Mouse (Mus musculus): Measurements from ENCODE around the gene 1700012B07Rik. TPM values are rescaled to one million over a fixed set of nuclear protein-coding genes. Genes with fewer than 3 reads are reported as not detected.

The 1700012B07Rik gene
- not detected in 2 replicates for polyA plus RNA-seq (2012)

DNA sequence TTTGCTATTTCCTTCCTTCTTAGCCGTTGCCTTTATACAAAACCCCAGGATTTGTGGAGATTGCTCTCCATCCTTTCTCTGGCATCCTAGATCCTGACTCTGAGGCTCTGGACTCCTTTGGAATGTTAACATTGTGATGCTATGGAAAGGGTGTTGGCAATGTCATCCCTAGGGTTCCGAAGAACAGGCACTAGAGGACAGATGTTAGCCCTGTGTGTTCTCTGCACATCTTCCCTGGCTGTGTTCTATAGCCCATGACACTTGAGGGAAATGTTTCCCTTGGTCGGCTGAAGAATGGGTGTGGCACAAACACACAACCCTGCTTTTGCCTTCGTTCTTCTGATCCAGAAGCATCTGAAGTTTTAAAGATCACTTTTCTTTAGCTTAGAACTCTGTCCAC is at the start of gene 1700012B07Rik:
Gene 1700012B07Rik (minus strand): TSS at position 101 of the 400 bp plus-strand sequence.
- no peaks in the 10 kb centered on the region for H3K4me1 ChIP-seq (ENCODE audit: control insufficient read depth)
- no peaks in the 10 kb centered on the region for H3K27me3 ChIP-seq (ENCODE audit: control insufficient read depth)
- no peak within 1 kb of the TSS for H3K4me3 ChIP-seq (replicated peaks)
- TF ChIP-seq TAL1 (IDR thresholded peaks at IDR 0.05; ENCODE audit: low read length), result no peak
- TF ChIP-seq GATA1 (IDR thresholded peaks at IDR 0.05; ENCODE audit: low read length), result no peak
- no peaks in the 10 kb centered on the region for H3K36me3 ChIP-seq (ENCODE audit: control insufficient read depth)
- H3K9me3 ChIP-seq (ENCODE audit: control insufficient read depth, low read length), result no peaks in the 10 kb centered on the region

DNA sequence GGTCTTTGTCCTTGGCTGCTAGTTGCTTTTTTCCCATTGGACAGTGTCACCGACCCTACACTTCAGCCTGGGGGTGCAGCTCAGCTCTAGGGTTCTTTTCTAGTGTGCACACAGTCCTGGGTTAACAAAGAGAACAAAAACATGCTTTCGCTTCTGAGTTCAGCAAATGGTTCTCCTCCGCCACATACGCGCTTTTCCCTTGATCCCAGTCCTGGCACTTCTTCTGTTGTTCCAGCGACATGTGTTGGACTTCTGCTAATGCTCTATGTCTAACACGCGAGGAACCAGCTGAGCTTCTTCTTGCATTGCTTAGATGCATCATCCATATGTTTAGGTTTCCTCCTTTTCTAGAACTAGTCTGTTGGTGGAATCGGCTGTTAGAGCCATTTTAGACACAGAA is 48.9 kb upstream of the 1700012B07Rik start:
- Histone ChIP-seq H3K9me3 (ENCODE audit: control insufficient read depth, low read length) (peaks cover 4% of the 10 kb centered on the region; the same call in 1 of the 2 replicates), H3K4me1 (ENCODE audit: control insufficient read depth) (peaks cover 7% of the 10 kb centered on the region)
- TF ChIP-seq TAL1 (IDR thresholded peaks at IDR 0.05; ENCODE audit: low read length) (no peak), GATA1 (IDR thresholded peaks at IDR 0.05; ENCODE audit: low read length) (no peak)

DNA sequence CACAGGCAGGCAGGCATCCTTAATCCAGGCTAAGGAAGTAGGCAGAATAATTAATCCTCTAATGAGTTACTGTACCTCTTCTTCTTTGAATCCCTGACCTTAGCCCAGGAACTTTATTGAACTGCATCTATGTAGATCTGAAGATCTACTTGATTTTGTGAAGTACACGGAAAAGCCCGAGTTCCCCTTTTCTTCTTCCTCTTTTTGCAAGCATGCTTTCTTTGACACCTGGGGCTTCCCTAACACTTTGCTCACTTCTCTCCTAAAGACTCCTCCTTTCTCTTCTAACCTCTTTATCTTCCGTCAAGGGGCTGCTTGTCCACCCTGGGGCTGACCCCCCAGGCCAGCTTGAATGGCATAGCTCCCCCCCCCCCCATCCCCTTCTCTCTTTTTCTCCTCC is 48.0 kb upstream of the 1700012B07Rik start:
- H3K36me3 ChIP-seq (ENCODE audit: control insufficient read depth), result no peaks in the 10 kb centered on the region
- peaks cover 7% of the 10 kb centered on the region for H3K4me1 ChIP-seq (ENCODE audit: control insufficient read depth)
- H3K27me3 ChIP-seq (ENCODE audit: control insufficient read depth), result no peaks in the 10 kb centered on the region
- no peak overlapping the region for H3K4me3 ChIP-seq (replicated peaks)
- TF ChIP-seq GATA1 (IDR thresholded peaks at IDR 0.05; ENCODE audit: low read length) (no peak), TAL1 (IDR thresholded peaks at IDR 0.05; ENCODE audit: low read length) (no peak)
- peaks cover 4% of the 10 kb centered on the region; the same call in 1 of the 2 replicates for H3K9me3 ChIP-seq (ENCODE audit: control insufficient read depth, low read length)

More for the DNA sequence above, 48.9 kb upstream of the 1700012B07Rik start:
- H3K36me3 ChIP-seq (ENCODE audit: control insufficient read depth), result no peaks in the 10 kb centered on the region
- no peak overlapping the region for H3K4me3 ChIP-seq (replicated peaks)
- no peaks in the 10 kb centered on the region for H3K27me3 ChIP-seq (ENCODE audit: control insufficient read depth)

DNA sequence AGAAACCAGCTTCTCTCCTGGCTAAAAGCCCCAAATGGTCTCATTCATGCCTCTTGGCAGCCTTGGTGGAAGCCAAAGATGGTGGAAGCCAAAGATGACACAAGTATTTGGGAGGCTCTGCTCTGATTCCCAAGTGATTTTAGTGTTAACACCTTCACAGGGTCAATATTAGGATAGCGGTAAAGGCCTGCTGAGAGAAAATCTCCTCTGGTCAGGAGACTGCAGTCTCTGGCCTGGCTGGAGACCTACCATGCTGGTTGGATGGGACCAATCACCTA is 47.6 kb upstream of the 1700012B07Rik start:
- Histone ChIP-seq H3K36me3 (ENCODE audit: control insufficient read depth) (no peaks in the 10 kb centered on the region), H3K4me3 (replicated peaks) (no peak overlapping the region), H3K27me3 (ENCODE audit: control insufficient read depth) (no peaks in the 10 kb centered on the region), H3K9me3 (ENCODE audit: control insufficient read depth, low read length) (peaks cover 4% of the 10 kb centered on the region; the same call in 1 of the 2 replicates), H3K4me1 (ENCODE audit: control insufficient read depth) (peaks cover 7% of the 10 kb centered on the region)
- TF ChIP-seq TAL1 (IDR thresholded peaks at IDR 0.05; ENCODE audit: low read length) (no peak), GATA1 (IDR thresholded peaks at IDR 0.05; ENCODE audit: low read length) (no peak)

DNA sequence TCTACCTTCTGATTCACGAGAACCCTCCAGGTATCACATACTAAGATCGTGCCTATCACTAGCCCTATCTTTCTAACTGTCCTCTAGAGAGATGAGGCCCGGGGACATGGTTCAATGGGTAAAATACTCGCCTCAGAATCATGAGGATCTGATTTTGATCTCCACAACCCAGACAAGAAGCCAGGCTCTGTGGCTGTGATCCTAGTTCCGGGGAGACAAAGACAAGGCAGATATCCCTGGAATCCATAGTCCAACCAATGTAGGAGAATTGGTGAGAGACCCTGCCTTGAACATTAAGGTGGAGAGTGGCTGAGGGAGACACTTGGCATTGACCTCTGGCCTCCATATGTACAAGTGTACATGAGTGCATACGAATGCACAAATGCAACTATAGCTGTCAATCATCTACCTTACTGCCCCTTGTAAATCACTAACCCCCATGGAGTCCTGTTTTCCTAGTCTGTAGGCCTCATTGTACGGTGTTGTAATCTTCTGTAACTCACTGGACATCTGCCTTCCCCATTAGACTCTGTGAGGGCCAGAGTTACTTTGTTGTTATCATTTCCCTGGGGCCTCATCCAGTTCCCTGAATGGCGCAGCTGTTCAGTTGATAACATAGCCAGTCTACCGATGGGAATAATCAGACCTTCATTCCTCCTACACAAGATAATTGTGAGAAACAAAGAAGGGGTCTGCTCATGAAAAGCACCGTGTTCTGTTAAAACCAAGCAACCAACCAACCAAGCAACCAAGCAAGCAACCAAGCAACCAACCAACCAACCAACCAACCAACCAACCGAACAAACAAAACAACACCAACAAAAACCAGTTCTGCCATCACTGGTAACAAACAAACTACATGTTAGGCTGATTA is 47.0 kb upstream of the 1700012B07Rik start:
- no peak overlapping the region for H3K4me3 ChIP-seq (replicated peaks)
- no peak for TF ChIP-seq GATA1 (IDR thresholded peaks at IDR 0.05; ENCODE audit: low read length)
- TF ChIP-seq TAL1 (IDR thresholded peaks at IDR 0.05; ENCODE audit: low read length), result no peak
- H3K4me1 ChIP-seq (ENCODE audit: control insufficient read depth), result peaks cover 7% of the 10 kb centered on the region
- no peaks in the 10 kb centered on the region for H3K36me3 ChIP-seq (ENCODE audit: control insufficient read depth)
- H3K9me3 ChIP-seq (ENCODE audit: control insufficient read depth, low read length), result peaks cover 4% of the 10 kb centered on the region; the same call in 1 of the 2 replicates
- no peaks in the 10 kb centered on the region for H3K27me3 ChIP-seq (ENCODE audit: control insufficient read depth)

DNA sequence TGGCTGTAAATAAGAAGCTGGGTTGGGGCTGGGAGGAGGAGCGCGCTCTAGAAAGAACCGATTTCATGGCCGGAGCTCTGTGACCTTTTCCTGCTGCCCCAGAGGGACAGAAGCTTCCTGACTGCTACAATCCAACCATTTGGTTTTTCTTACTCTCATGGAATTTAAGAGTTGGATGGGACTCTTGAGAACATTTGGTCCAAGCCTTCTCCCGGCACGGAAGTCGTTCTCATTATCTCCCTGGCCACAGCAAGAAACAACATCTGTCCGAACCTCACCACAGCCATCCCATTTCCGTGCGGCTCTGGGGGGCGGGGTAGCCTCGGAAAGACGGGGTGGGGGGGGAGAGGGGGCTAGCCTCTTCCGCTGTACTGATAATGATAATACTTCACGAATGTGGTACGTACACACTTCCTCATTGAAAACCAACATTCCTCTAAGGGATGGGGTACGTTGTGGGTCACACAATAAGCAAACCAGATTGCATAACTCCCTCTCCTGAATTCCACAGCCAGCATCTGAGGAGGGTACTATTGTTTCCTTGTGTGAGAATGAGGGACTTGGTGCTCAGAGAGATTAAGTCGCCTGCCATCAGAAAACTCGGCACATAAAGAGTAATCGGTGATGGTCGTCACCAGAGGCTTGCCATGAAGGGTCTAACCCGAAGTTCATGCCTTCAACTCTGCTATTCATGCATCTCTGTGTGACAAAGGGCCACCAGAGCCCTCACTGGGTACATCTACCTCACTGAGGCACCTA is 46.2 kb upstream of the 1700012B07Rik start:
- no peak for TF ChIP-seq GATA1 (IDR thresholded peaks at IDR 0.05; ENCODE audit: low read length)
- no peak for TF ChIP-seq TAL1 (IDR thresholded peaks at IDR 0.05; ENCODE audit: low read length)
- no peaks in the 10 kb centered on the region for H3K27me3 ChIP-seq (ENCODE audit: control insufficient read depth)
- H3K36me3 ChIP-seq (ENCODE audit: control insufficient read depth), result no peaks in the 10 kb centered on the region
- peaks cover 4% of the 10 kb centered on the region; the same call in 1 of the 2 replicates for H3K9me3 ChIP-seq (ENCODE audit: control insufficient read depth, low read length)
- H3K4me1 ChIP-seq (ENCODE audit: control insufficient read depth), result peaks cover 7% of the 10 kb centered on the region
- H3K4me3 ChIP-seq (replicated peaks), result no peak overlapping the region

DNA sequence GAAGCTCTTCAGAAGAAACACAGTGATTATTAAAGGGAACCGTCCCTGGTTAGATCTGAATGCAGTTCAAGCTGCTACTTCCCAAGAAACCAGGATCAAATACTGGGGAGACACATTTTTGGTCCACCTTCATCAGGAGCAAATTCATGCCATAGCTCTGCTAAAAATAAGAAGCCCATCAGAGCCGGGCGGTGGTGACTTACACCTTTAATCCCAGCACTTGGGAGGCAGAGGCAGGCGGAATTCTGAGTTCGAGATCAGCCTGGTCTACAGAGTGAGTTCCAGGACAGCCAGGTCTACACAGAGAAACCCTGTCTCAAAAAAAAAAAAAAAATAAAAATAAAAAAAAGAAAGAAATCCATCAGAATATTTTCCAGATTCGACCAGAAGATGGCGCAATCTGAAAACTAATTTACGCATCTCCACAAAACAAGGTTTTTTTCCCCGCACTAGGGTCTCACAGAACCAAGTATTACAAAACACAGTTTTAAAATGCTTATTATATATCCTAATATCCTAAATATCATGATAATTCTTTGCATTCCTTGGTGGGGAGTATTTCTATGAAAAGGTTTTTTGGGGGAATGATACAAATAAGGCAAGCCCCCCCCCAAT is 45.4 kb upstream of the 1700012B07Rik start:
- no peaks in the 10 kb centered on the region for H3K36me3 ChIP-seq (ENCODE audit: control insufficient read depth)
- peaks cover 4% of the 10 kb centered on the region; the same call in 1 of the 2 replicates for H3K9me3 ChIP-seq (ENCODE audit: control insufficient read depth, low read length)
- TF ChIP-seq GATA1 (IDR thresholded peaks at IDR 0.05; ENCODE audit: low read length), result no peak
- TF ChIP-seq TAL1 (IDR thresholded peaks at IDR 0.05; ENCODE audit: low read length), result no peak
- no peak overlapping the region for H3K4me3 ChIP-seq (replicated peaks)
- no peaks in the 10 kb centered on the region for H3K27me3 ChIP-seq (ENCODE audit: control insufficient read depth)
- peaks cover 7% of the 10 kb centered on the region for H3K4me1 ChIP-seq (ENCODE audit: control insufficient read depth)

DNA sequence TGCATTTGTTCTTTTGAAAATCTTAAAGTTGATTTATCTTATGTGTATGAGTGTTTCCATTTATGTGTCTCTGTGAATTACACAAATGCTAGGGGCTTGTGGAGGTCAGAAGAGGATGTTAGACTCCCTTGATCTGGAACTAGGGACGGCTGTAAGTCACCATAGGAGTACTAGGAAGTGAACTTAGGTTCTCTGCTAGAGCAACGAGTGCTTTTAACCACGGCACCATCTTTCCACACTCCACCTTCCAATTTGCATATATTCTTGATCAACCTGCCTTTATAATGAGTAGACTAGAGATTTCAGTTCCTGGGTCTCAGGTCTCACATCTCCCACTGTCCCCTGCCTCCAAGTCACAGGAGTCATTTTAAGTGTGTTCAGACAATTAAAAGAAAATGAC is 44.8 kb upstream of the 1700012B07Rik start:
- H3K9me3 ChIP-seq (ENCODE audit: control insufficient read depth, low read length), result peaks cover 2% of the 10 kb centered on the region; the same call in 1 of the 2 replicates
- no peaks in the 10 kb centered on the region for H3K27me3 ChIP-seq (ENCODE audit: control insufficient read depth)
- H3K4me1 ChIP-seq (ENCODE audit: control insufficient read depth), result peaks cover 7% of the 10 kb centered on the region
- H3K36me3 ChIP-seq (ENCODE audit: control insufficient read depth), result no peaks in the 10 kb centered on the region
- no peak overlapping the region for H3K4me3 ChIP-seq (replicated peaks)
- no peak for TF ChIP-seq GATA1 (IDR thresholded peaks at IDR 0.05; ENCODE audit: low read length)
- no peak for TF ChIP-seq TAL1 (IDR thresholded peaks at IDR 0.05; ENCODE audit: low read length)

DNA sequence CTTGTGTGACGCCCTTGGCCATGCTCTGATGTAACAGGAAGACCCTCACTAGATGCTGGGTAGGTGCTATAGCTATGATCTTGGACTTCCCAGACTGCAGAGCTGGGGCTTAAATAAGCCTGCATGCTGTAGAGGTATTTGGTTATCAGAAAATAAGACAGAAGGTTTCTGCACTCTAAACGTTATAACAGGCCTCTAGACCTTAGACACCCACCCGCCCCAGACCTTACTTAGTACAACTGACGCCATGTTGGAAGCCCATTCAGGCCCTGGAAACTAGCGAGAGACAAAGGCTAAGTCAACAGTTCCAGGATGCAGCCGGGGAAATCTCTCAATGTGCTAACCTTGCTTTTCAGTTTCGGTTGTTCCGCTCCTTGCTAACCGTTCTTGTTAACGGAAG is 44.2 kb upstream of the 1700012B07Rik start:
- TF ChIP-seq TAL1 (IDR thresholded peaks at IDR 0.05; ENCODE audit: low read length) (no peak), GATA1 (IDR thresholded peaks at IDR 0.05; ENCODE audit: low read length) (no peak)
- no peaks in the 10 kb centered on the region for H3K9me3 ChIP-seq (ENCODE audit: control insufficient read depth, low read length)
- H3K27me3 ChIP-seq (ENCODE audit: control insufficient read depth), result no peaks in the 10 kb centered on the region

More for the DNA sequence above, 44.2 kb upstream of the 1700012B07Rik start:
- Histone ChIP-seq H3K4me3 (replicated peaks) (no peak overlapping the region), H3K36me3 (ENCODE audit: control insufficient read depth) (no peaks in the 10 kb centered on the region), H3K4me1 (ENCODE audit: control insufficient read depth) (peaks cover 7% of the 10 kb centered on the region)

Data from erythroblast, embryonic 14.5 days (primary cell).